Mouse (Mus musculus): ENCODE results near the gene Slc2a6. TPM values are rescaled to one million over a fixed set of nuclear protein-coding genes. Genes with fewer than 3 reads are reported as not detected.

Slc2a6 gene
- total and polyA plus RNA-seq, 3 experiments = 2.6 to 3.2 TPM; not detected in 1

DNA sequence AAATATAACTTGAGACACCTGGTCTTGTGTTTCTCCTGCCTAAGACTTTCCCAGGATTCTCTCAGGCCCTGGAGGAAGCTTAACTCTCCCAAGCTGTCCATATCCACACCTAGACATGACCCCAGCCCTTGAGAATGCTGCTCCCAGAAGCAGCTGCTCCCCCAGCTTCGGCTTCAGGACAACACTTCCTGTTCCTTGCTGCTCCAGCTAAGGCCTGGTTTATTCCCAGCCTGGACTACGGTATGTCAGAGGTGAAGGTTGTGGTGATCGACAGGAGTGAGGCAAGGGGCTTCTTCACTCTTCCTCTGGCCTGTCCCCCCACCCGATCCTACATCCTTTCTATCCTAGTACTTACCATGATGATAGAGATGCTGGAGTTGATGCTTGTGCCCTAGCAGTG lies 45.6 kb upstream of the Slc2a6 start:
- Histone ChIP-seq H3K4me3 (ENCODE audit: control insufficient read depth in 1 of 2, insufficient read depth in 1 of 2, low read depth in 2 of 2, low read length in 2 of 2) (no peak overlapping the region), H3K27me3 (ENCODE audit: control insufficient read depth in 1 of 2, insufficient read depth in 2 of 2, low read length in 2 of 2) (peaks cover 0 to 3% of the 10 kb centered on the region in 2 experiments; a peak in 2 of 4 replicates), H3K9me3 (replicated peaks; ENCODE audit: insufficient read depth, low read length) (no peaks in the 10 kb centered on the region), H3K9ac (ENCODE audit: control insufficient read depth, low read depth, low read length, poor library complexity, severe bottlenecking) (no peak overlapping the region), H3K27ac (ENCODE audit: control insufficient read depth, low read depth, low read length) (no peak overlapping the region), H3K79me2 (ENCODE audit: control insufficient read depth, insufficient read depth, low read length, poor library complexity) (no peaks in the 10 kb centered on the region), H3K4me1 (ENCODE audit: control insufficient read depth in 1 of 2, insufficient read depth in 2 of 2, low read length in 2 of 2) (no peaks in the 10 kb centered on the region), H3K36me3 (ENCODE audit: control insufficient read depth in 1 of 2, insufficient read depth in 2 of 2, low read length in 2 of 2) (no peaks in the 10 kb centered on the region)
- TF ChIP-seq KAT2A (conservative IDR thresholded peaks at IDR 0.05; ENCODE audit: low read depth, low read length) (no peak), RAD21 (IDR thresholded peaks at IDR 0.05; ENCODE audit: low read depth, low read length) (no peak), TBP (IDR thresholded peaks at IDR 0.05; ENCODE audit: low read depth, low read length) (no peak), E2F4 (IDR thresholded peaks at IDR 0.05; ENCODE audit: borderline replicate concordance, low read depth, low read length) (no peak), ZMIZ1 (IDR thresholded peaks at IDR 0.05; ENCODE audit: low read depth, low read length) (no peak)
- DNase-seq (ENCODE audit: low read depth, low spot score) = no peak

- H3K4me3 ChIP-seq (ENCODE audit: control insufficient read depth in 1 of 2, insufficient read depth in 1 of 2, low read depth in 2 of 2, low read length in 2 of 2) = no peak within 1 kb of the TSS
- DNase-seq (ENCODE audit: low read depth, low spot score) = no peak
- no peak within 1 kb of the TSS for H3K27ac ChIP-seq (ENCODE audit: control insufficient read depth, low read depth, low read length)
- no peaks in the 10 kb centered on the region for H3K36me3 ChIP-seq (ENCODE audit: control insufficient read depth in 1 of 2, insufficient read depth in 2 of 2, low read length in 2 of 2)
- H3K27me3 ChIP-seq (ENCODE audit: control insufficient read depth in 1 of 2, insufficient read depth in 2 of 2, low read length in 2 of 2) = peaks cover 0 to 3% of the 10 kb centered on the region in 2 experiments; a peak in 2 of 4 replicates
- TF ChIP-seq RAD21 (IDR thresholded peaks at IDR 0.05; ENCODE audit: low read depth, low read length) = no peak
- TF ChIP-seq GATA1 (IDR thresholded peaks at IDR 0.05; ENCODE audit: low read depth, low read length) = no peak
- no peak for TF ChIP-seq ZNF384 (IDR thresholded peaks at IDR 0.05; ENCODE audit: low read depth, low read length)
- TF ChIP-seq HCFC1 (IDR thresholded peaks at IDR 0.05; ENCODE audit: low read depth, low read length) = no peak
- TF ChIP-seq CHD1 (IDR thresholded peaks at IDR 0.05; ENCODE audit: low read depth, low read length) = no peak
- no peak for TF ChIP-seq JUND (IDR thresholded peaks at IDR 0.05; ENCODE audit: low read depth, low read length)
- no peaks in the 10 kb centered on the region for H3K79me2 ChIP-seq (ENCODE audit: control insufficient read depth, insufficient read depth, low read length, poor library complexity)
- no peak within 1 kb of the TSS for H3K9ac ChIP-seq (ENCODE audit: control insufficient read depth, low read depth, low read length, poor library complexity, severe bottlenecking)
- no peaks in the 10 kb centered on the region for H3K9me3 ChIP-seq (replicated peaks; ENCODE audit: insufficient read depth, low read length)
- H3K4me1 ChIP-seq (ENCODE audit: control insufficient read depth in 1 of 2, insufficient read depth in 2 of 2, low read length in 2 of 2) = no peaks in the 10 kb centered on the region
Measured at GRCm38 (mm10) chr2:27071978-27072377, 44.2 kb upstream of the Slc2a6 start, which contains the start of gene Mymk. Gene Mymk (minus strand): TSS chr2:27072179.

GRCm38 (mm10) chr2:27071137-27071536 lies 43.3 kb upstream of the Slc2a6 start:
- Histone ChIP-seq H3K36me3 (ENCODE audit: control insufficient read depth in 1 of 2, insufficient read depth in 2 of 2, low read length in 2 of 2) (no peaks in the 10 kb centered on the region), H3K27me3 (ENCODE audit: control insufficient read depth in 1 of 2, insufficient read depth in 2 of 2, low read length in 2 of 2) (peaks cover 0 to 3% of the 10 kb centered on the region in 2 experiments; a peak in 2 of 4 replicates), H3K4me3 (ENCODE audit: control insufficient read depth in 1 of 2, insufficient read depth in 1 of 2, low read depth in 2 of 2, low read length in 2 of 2) (no peak overlapping the region), H3K27ac (ENCODE audit: control insufficient read depth, low read depth, low read length) (no peak overlapping the region), H3K9me3 (replicated peaks; ENCODE audit: insufficient read depth, low read length) (no peaks in the 10 kb centered on the region), H3K9ac (ENCODE audit: control insufficient read depth, low read depth, low read length, poor library complexity, severe bottlenecking) (no peak overlapping the region), H3K4me1 (ENCODE audit: control insufficient read depth in 1 of 2, insufficient read depth in 2 of 2, low read length in 2 of 2) (no peaks in the 10 kb centered on the region), H3K79me2 (ENCODE audit: control insufficient read depth, insufficient read depth, low read length, poor library complexity) (no peaks in the 10 kb centered on the region)
- peak; percentile 67 for DNase-seq (ENCODE audit: low read depth, low spot score)
- TF ChIP-seq ZNF384 (IDR thresholded peaks at IDR 0.05; ENCODE audit: low read depth, low read length) (no peak), MAFK (IDR thresholded peaks at IDR 0.05; ENCODE audit: borderline replicate concordance, low read depth, low read length) (no peak), RAD21 (IDR thresholded peaks at IDR 0.05; ENCODE audit: low read depth, low read length) (no peak), ZMIZ1 (IDR thresholded peaks at IDR 0.05; ENCODE audit: low read depth, low read length) (no peak), ZC3H11A (IDR thresholded peaks at IDR 0.05; ENCODE audit: low read depth, low read length) (no peak), KAT2A (conservative IDR thresholded peaks at IDR 0.05; ENCODE audit: low read depth, low read length) (no peak), GATA1 (IDR thresholded peaks at IDR 0.05; ENCODE audit: low read depth, low read length) (no peak), MAX (IDR thresholded peaks at IDR 0.05; ENCODE audit: low read length) (no peak), MYB (IDR thresholded peaks at IDR 0.05; ENCODE audit: low read depth, low read length) (no peak), SIN3A (IDR thresholded peaks at IDR 0.05; ENCODE audit: low read length) (no peak), BHLHE40 (IDR thresholded peaks at IDR 0.05; ENCODE audit: borderline replicate concordance, low read depth, low read length) (no peak), MAZ (IDR thresholded peaks at IDR 0.05; ENCODE audit: low read depth, low read length) (no peak), E2F4 (IDR thresholded peaks at IDR 0.05; ENCODE audit: borderline replicate concordance, low read depth, low read length) (no peak), RCOR1 (IDR thresholded peaks at IDR 0.05; ENCODE audit: low read depth, low read length) (no peak), USF1 (IDR thresholded peaks at IDR 0.05; ENCODE audit: low read depth, low read length) (no peak), CHD2 (IDR thresholded peaks at IDR 0.05; ENCODE audit: low read length) (no peak), MXI1 (IDR thresholded peaks at IDR 0.05; ENCODE audit: low read depth, low read length) (no peak)
